Comparison of ENCODE assay signal across 17 mouse cellular contexts in genomic region chr17:29388978-29389377, GRCm38 (mm10). TPM values are rescaled to one million over a fixed set of nuclear protein-coding genes. Genes with fewer than 3 reads are reported as not detected.
DNase-seq lines count a peak whose midpoint lies in the region; ATAC-seq lines count a peak whose summit lies in the region.
"Had no signal": no experiment of that assay in that cellular context is flagged by ENCODE, and none has a peak within 500 bp of the region (broad histone marks: within the 10 kb centered on the region; RNA-seq: fewer than 3 reads in every experiment).

No protein-coding gene starts in this region.

- WGBS in limb, embryonic 10.5 days = 82% methylated on average over 11 of the region's 11 CpGs

- no peaks in the 10 kb centered on the region for H3K9me3 ChIP-seq in limb, embryonic 10.5 days (replicated peaks)
- H3K9me3 ChIP-seq: heart, embryonic 15.5 days; hindbrain, embryonic 15.5 days; stomach, embryonic 15.5 days had no signal

- intact Hi-C loops in left cerebral cortex, postnatal 4 days (cut with DNase I) = no loop called here

- peaks cover 11% of the 10 kb centered on the region for H3K4me1 ChIP-seq in brown adipose tissue, adult 24 weeks (ENCODE audit: control insufficient read depth, insufficient read depth, insufficient read length, low read length)
- H3K4me1 ChIP-seq in limb, embryonic 10.5 days = peaks cover 12% of the 10 kb centered on the region
- H3K4me1 ChIP-seq: hindbrain, embryonic 15.5 days; stomach, embryonic 15.5 days had no signal

- H3K27me3 ChIP-seq in limb, embryonic 10.5 days (ENCODE audit: low read depth, poor library complexity, severe bottlenecking) = no peaks in the 10 kb centered on the region
- H3K27me3 ChIP-seq: heart, embryonic 15.5 days; hindbrain, embryonic 15.5 days; Patski; stomach, embryonic 15.5 days had no signal

- DNase-seq in cerebellum, postnatal 36 days = peak; percentile 22 to 31
- no peak for DNase-seq in cerebellum, adult 8-10 months
- peak; percentile 57 for DNase-seq in left cerebral cortex, postnatal 4 days
- no peak for DNase-seq in left cerebral cortex, adult 11 months (ENCODE audit: low spot score)
- DNase-seq in limb, embryonic 10.5 days (ENCODE audit: low spot score) = no peak
- DNase-seq: layer of hippocampus, adult 9-11 months; thymus, postnatal 14 days had no signal

- no peak overlapping the region for H3K4me3 ChIP-seq in brown adipose tissue, adult 24 weeks (ENCODE audit: insufficient read depth, low read depth, low read length)
- no peak overlapping the region for H3K4me3 ChIP-seq in limb, embryonic 10.5 days
- H3K4me3 ChIP-seq: erythroblast, embryonic 14.5 days; heart, embryonic 15.5 days; hindbrain, embryonic 15.5 days; stomach, embryonic 15.5 days had no signal

- peak overlapping the region; percentile 11; the same call in 1 of the 2 replicates for H3K27ac ChIP-seq in brown adipose tissue, adult 24 weeks (replicated peaks; ENCODE audit: low read depth, low read length)
- peak overlapping the region; percentile 8; the same call in 1 of the 2 replicates for H3K27ac ChIP-seq in limb, embryonic 10.5 days
- H3K27ac ChIP-seq: heart, embryonic 15.5 days; hindbrain, embryonic 15.5 days; kidney, postnatal 0 days; liver, embryonic 14.5 days; stomach, embryonic 15.5 days had no signal

- no peaks in the 10 kb centered on the region for H3K36me3 ChIP-seq in limb, embryonic 10.5 days
- H3K36me3 ChIP-seq: heart, embryonic 15.5 days; hindbrain, embryonic 15.5 days; stomach, embryonic 15.5 days had no signal

- no peak for ATAC-seq in activated CD4-positive, CD25-positive, alpha-beta regulatory T cell, adult 4 months
- ATAC-seq: CD4-positive, CD25-positive, alpha-beta regulatory T cell, adult 4 months; Patski had no signal

RNA-seq across cellular contexts. Expression of gene Fgd2, which starts 28.3 kb away (rescaled TPM):
- 1 to 10 TPM; 4.5 to 6.4 TPM for total RNA-seq in left cerebral cortex, postnatal 4 days (2021)
- 2.1 and 3.4 TPM in 2 replicates for polyA plus RNA-seq in brown adipose tissue, adult 24 weeks (2012; ENCODE audit: insufficient read depth, insufficient read length, missing spikeins)
- 6.4 and 6.7 TPM in 2 replicates for polyA plus RNA-seq in limb, embryonic 10.5 days (2016; fragmentation: Nextera tagmentation; extraction: Ambion mirVana)
- polyA plus RNA-seq in activated CD4-positive, CD25-positive, alpha-beta regulatory T cell, adult 4 months (2017; shearing (Covaris generic)) = 1 to 10 TPM in 1 of 2 experiments, under 1 TPM in 1; 0.79 to 2.5 TPM

RNA-seq across cellular contexts. Expression of gene Mtch1, which starts 41.2 kb away (rescaled TPM):
- total RNA-seq in left cerebral cortex, postnatal 4 days (2021) = 100 to 1,000 TPM; 489 to 514 TPM
- polyA plus RNA-seq in brown adipose tissue, adult 24 weeks (2012; ENCODE audit: insufficient read depth, insufficient read length, missing spikeins) = 261 and 305 TPM in 2 replicates
- polyA plus RNA-seq in limb, embryonic 10.5 days (2016; fragmentation: Nextera tagmentation; extraction: Ambion mirVana) = 234 and 286 TPM in 2 replicates
- 10 to 100 TPM; 14.6 to 18.4 TPM for polyA plus RNA-seq in activated CD4-positive, CD25-positive, alpha-beta regulatory T cell, adult 4 months (2017; shearing (Covaris generic))

Comparison
In these comparisons a context has a peak if more than half of its experiments do, and no peak if none do; other contexts are left out.
1. DNase-seq: peak in cerebellum, postnatal 36 days (2 of 2) and left cerebral cortex, postnatal 4 days (single experiment); none in cerebellum, adult 8-10 months (single experiment), left cerebral cortex, adult 11 months (single experiment) and limb, embryonic 10.5 days (single experiment).
2. RNA of gene Mtch1, which starts 41.2 kb away (polyA plus RNA-seq): 234 to 286 TPM in limb, embryonic 10.5 days and 261 to 305 TPM in brown adipose tissue, adult 24 weeks; 14.6 to 18.4 TPM in activated CD4-positive, CD25-positive, alpha-beta regulatory T cell, adult 4 months; every median in the first group is over 10 times any median in the second.